Mouse (Mus musculus): ENCODE data around the gene Agap2.

Gene Agap2

GRCm38 (mm10) chr10:127123436-127123805, 48.3 kb downstream of the Agap2 start:
- ChIA-PET POLR2A (interaction anchor here in 3 of 4 experiments (0.6 to 1.9 kb wide), 17 partner anchors 8 to 190 kb away, joined by 3 to 7 read pairs (median 3); partner anchors contain the start of genes Mars (in 1 of the 3) and Pip4k2c (in 1 of the 3)), CTCF (interaction anchor here (0.6 to 4.4 kb wide), 38 partner anchors 9 to 389 kb away, joined by 3 to 40 read pairs (median 4); partner anchors contain the start of genes B4galnt1 (in 2 of the 4), Agap2 (in 1 of the 4) and Mars (in 1 of the 4))

GRCm38 (mm10) chr10:127125210-127126001, 50.3 kb downstream of the Agap2 start:
- POLR2A ChIA-PET, result interaction anchor here in 2 of 4 experiments (0.6 to 2.7 kb wide), 4 partner anchors 16 to 224 kb away, joined by 3 to 6 read pairs (median 3); partner anchors contain the start of gene B4galnt1 (in 1 of the 2)
- CTCF ChIA-PET, result interaction anchor here (0.6 to 4.4 kb wide), 11 partner anchors 10 to 388 kb away, joined by 3 to 40 read pairs (median 4); partner anchors contain the start of gene B4galnt1 (in 1 of the 4)

- POLR2A ChIA-PET, result interaction anchor here in 2 of 4 experiments (0.7 to 2.7 kb wide), 3 partner anchors 12 to 97 kb away, joined by 3 to 6 read pairs (median 3); partner anchors contain the start of gene B4galnt1 (in 1 of the 2)
- CTCF ChIA-PET, result interaction anchor here in 2 of 4 experiments (0.6 to 1.8 kb wide), 4 partner anchors 16 to 212 kb away, joined by 3 to 4 read pairs (median 4); no protein-coding TSS in a partner anchor
Measured at GRCm38 (mm10) chr10:127126579-127126978, 51.5 kb downstream of the Agap2 start.

- POLR2A ChIA-PET, result interaction anchor here in 2 of 4 experiments (0.6 to 2.7 kb wide), 5 partner anchors 11 to 258 kb away, joined by 3 to 6 read pairs (median 3); partner anchors contain the start of gene B4galnt1 (in 1 of the 2)
- CTCF ChIA-PET, result interaction anchor here in 2 of 4 experiments (0.8 to 1.1 kb wide), 3 partner anchors 17 to 223 kb away, joined by 3 read pairs; no protein-coding TSS in a partner anchor
Measured at GRCm38 (mm10) chr10:127127711-127128279, 52.7 kb downstream of the Agap2 start.

- CTCF ChIA-PET, result interaction anchor here in 3 of 4 experiments (0.6 to 0.9 kb wide), 6 partner anchors 9 to 224 kb away, joined by 3 to 4 read pairs (median 4); partner anchors contain the start of gene Os9 (in 1 of the 3)
- POLR2A ChIA-PET, result interaction anchor here in 3 of 4 experiments (0.5 to 1.5 kb wide), 9 partner anchors 8 to 1127 kb away, joined by 3 to 6 read pairs (median 3); partner anchors contain the start of gene Os9 (in 1 of the 3)
Measured at GRCm38 (mm10) chr10:127129431-127129830, 54.3 kb downstream of the Agap2 start.

GRCm38 (mm10) chr10:127132469-127132868, 57.4 kb downstream of the Agap2 start:
- ChIA-PET POLR2A (interaction anchor here in 2 of 4 experiments (0.6 to 2.8 kb wide), 12 partner anchors 9 to 227 kb away, joined by 3 to 8 read pairs (median 4); partner anchors contain the start of genes B4galnt1 (in 1 of the 2) and Os9 (in 1 of the 2)), CTCF (interaction anchor here in 3 of 4 experiments (0.6 to 2.4 kb wide), 6 partner anchors 9 to 206 kb away, joined by 3 to 14 read pairs (median 4); no protein-coding TSS in a partner anchor)

- CTCF ChIA-PET, result interaction anchor here in 3 of 4 experiments (0.6 to 1.7 kb wide), 8 partner anchors 10 to 867 kb away, joined by 3 to 9 read pairs (median 3); partner anchors contain the start of gene Os9 (in 2 of the 3)
Measured at GRCm38 (mm10) chr10:127134394-127135035, 59.4 kb downstream of the Agap2 start.

GRCm38 (mm10) chr10:127135118-127135836, 60.2 kb downstream of the Agap2 start:
- CTCF ChIA-PET, result interaction anchor here in 3 of 4 experiments (0.6 to 1.7 kb wide), 5 partner anchors 9 to 867 kb away, joined by 3 to 9 read pairs (median 4); partner anchors contain the start of gene Os9 (in 1 of the 3)
- POLR2A ChIA-PET, result interaction anchor here in 2 of 4 experiments (0.6 to 1.4 kb wide), 2 partner anchors 26 to 36 kb away, joined by 3 read pairs; no protein-coding TSS in a partner anchor

More at GRCm38 (mm10) chr10:127134394-127135035, 59.4 kb downstream of the Agap2 start:
- POLR2A ChIA-PET, result interaction anchor here in 3 of 4 experiments (0.6 to 2.8 kb wide), 5 partner anchors 26 to 36 kb away, joined by 3 to 8 read pairs (median 3); partner anchors contain the start of gene B4galnt1 (in 1 of the 3)

GRCm38 (mm10) chr10:127136510-127136909, 61.4 kb downstream of the Agap2 start:
- ChIA-PET CTCF (interaction anchor here in 1 of 4 experiments (1.2 kb wide), 1 partner anchor 34 kb away, joined by 4 read pairs; no protein-coding TSS in a partner anchor), POLR2A (interaction anchor here in 2 of 4 experiments (0.8 to 1.1 kb wide), 2 partner anchors 9 to 190 kb away, joined by 3 to 4 read pairs; no protein-coding TSS in a partner anchor)

GRCm38 (mm10) chr10:127137896-127138295, 62.8 kb downstream of the Agap2 start:
- ChIA-PET CTCF (no interaction called here), POLR2A (interaction anchor here in 1 of 4 experiments (1.4 kb wide), 1 partner anchor 11 kb away, joined by 3 read pairs; no protein-coding TSS in a partner anchor)

- CTCF ChIA-PET, result interaction anchor here in 1 of 4 experiments (0.6 kb wide), 1 partner anchor 148 kb away, joined by 3 read pairs; no protein-coding TSS in a partner anchor
- POLR2A ChIA-PET, result interaction anchor here in 1 of 4 experiments (1.4 kb wide), 1 partner anchor 11 kb away, joined by 3 read pairs; no protein-coding TSS in a partner anchor
Measured at GRCm38 (mm10) chr10:127138328-127139141, 63.5 kb downstream of the Agap2 start.

- CTCF ChIA-PET, result interaction anchor here in 1 of 4 experiments (1.0 kb wide), 1 partner anchor 18 kb away, joined by 3 read pairs; no protein-coding TSS in a partner anchor
- POLR2A ChIA-PET, result interaction anchor here in 3 of 4 experiments (0.6 to 1.8 kb wide), 8 partner anchors 9 to 925 kb away, joined by 3 to 6 read pairs (median 4); partner anchors contain the start of gene Os9 (in 1 of the 3)
Measured at GRCm38 (mm10) chr10:127140971-127141370, 65.9 kb downstream of the Agap2 start.

- ChIA-PET POLR2A (interaction anchor here in 3 of 4 experiments (0.7 to 1.8 kb wide), 4 partner anchors 9 to 95 kb away, joined by 3 to 6 read pairs (median 4); partner anchors contain the start of gene Os9 (in 1 of the 3)), CTCF (interaction anchor here in 1 of 4 experiments (1.0 to 1.7 kb wide), 2 partner anchors 18 to 19 kb away, joined by 3 read pairs; no protein-coding TSS in a partner anchor)
Measured at GRCm38 (mm10) chr10:127141500-127141899, 66.4 kb downstream of the Agap2 start.

Measured in embryonic stem cell, embryonic (primary cell).